Mouse (Mus musculus): Measurements from ENCODE around the gene Slc17a5.

DNA sequence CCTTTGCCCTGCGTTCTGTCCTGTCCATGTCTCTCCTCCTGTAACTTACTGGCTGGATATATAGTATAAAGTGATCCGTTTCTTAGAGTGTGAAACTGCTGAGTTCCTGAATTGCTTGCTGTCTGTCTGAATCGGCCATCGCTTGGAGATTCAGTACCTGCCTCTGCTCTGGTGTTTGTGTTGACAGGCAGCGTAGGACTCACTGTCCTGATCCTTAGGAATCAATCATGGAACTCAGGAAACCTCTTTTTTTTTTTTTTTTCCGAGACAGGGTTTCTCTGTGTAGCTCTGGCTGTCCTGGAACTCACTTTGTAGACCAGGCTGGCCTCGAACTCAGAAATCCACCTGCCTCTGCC, 81.1 kb downstream of the Slc17a5 start:
- TF ChIP-seq GATA1 (IDR thresholded peaks at IDR 0.05; ENCODE audit: borderline replicate concordance, low read length) (no peak), FLI1 (IDR thresholded peaks at IDR 0.05; ENCODE audit: low read length) (no peak)
